Mouse (Mus musculus) ES-Bruce4 (cell line): ENCODE data around the gene Nos1.

Experiments used
- CTCF ChIP-seq: IDR thresholded peaks from one replicate; pipeline ENCODE4 v1.8.1; 2011; ENCODE audit warnings: low read depth, low read length
- EP300 ChIP-seq: IDR thresholded peaks from 2 replicates; pipeline ENCODE4 v1.6.1; 2011; ENCODE audit warnings: low read depth, low read length; ENCODE audit not compliant: insufficient read depth

DNA sequence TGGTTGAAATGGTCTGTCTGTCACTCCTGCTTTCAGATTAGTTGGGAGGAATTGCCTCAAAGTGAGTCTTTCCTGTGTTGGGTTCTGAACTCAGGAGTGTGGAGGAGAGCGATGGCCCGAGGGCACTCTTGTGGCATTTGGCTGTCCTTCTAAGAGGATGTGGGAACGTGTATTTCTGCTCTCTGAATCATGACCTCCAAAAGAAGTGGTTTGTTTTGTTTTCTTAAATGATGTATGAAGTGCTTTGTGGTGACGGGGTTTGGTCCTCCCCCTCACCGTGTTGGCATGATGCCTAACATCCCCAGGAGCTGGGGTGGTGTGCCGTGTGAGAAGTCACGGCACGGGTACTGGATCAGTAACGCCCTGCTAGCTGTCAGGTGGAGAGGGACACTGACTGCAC is 207.5 kb downstream of the Nos1 start:
- TF ChIP-seq EP300 = no peak
- TF ChIP-seq CTCF = no peak
